Mouse (Mus musculus) CH12.LX (cell line): Measurements from ENCODE around the gene Mt4. TPM values are rescaled to one million over a fixed set of nuclear protein-coding genes. Genes with fewer than 3 reads are reported as not detected.
A peak's percentile ranks its signal among the peaks of the same experiment; 100 is the strongest.

Experiments used
- DNase-seq: peaks from one replicate; pipeline ENCODE4 v3.0.0-alpha.2; 2013; ENCODE audit errors: extremely low read depth
- H3K27ac ChIP-seq: 2 replicates; pipeline ENCODE4 v1.5.1; 2012; ENCODE audit warnings: low read depth, mild to moderate bottlenecking, control low read depth, moderate library complexity; ENCODE audit not compliant: insufficient read depth
- H3K27me3 ChIP-seq: replicated peaks from 2 replicates; pipeline ENCODE3; 2012; ENCODE audit warnings: inconsistent platforms
- H3K36me3 ChIP-seq, 2 experiments: replicated peaks in 1 of 2; 2 replicates each; pipeline versions ENCODE3 to v1.6.1; 2012; ENCODE audit warnings: inconsistent platforms in 1 of 2, low read length in 1 of 2, mild to moderate bottlenecking in 1 of 2, mixed read lengths in 1 of 2, moderate library complexity in 1 of 2; ENCODE audit not compliant: control insufficient read depth in 1 of 2, insufficient read depth in 1 of 2
- H3K4me1 ChIP-seq, 2 experiments: 2 replicates each; pipeline ENCODE4 v1.6.1; 2012; ENCODE audit warnings: inconsistent platforms in 1 of 2, moderate library complexity in 1 of 2; ENCODE audit not compliant: insufficient read depth in 2 of 2, control insufficient read depth in 1 of 2
- H3K4me2 ChIP-seq: 2 replicates; pipeline ENCODE4 v1.6.1; 2012; ENCODE audit warnings: low read depth, mild to moderate bottlenecking, control low read depth; ENCODE audit not compliant: poor library complexity, insufficient read depth, severe bottlenecking
- H3K4me3 ChIP-seq, 3 experiments: fragments of 150-350 bp in 1 of 3; sonication (generic) in 1 of 3; replicated peaks in 1 of 3; 2 replicates each; pipeline versions ENCODE3 to v1.5.1; 2011 to 2012; ENCODE audit warnings: low read depth in 2 of 3, low read length in 2 of 3, mild to moderate bottlenecking in 2 of 3, moderate library complexity in 2 of 3, control low read depth in 1 of 3, improper control_type of control experiment in 1 of 3, inconsistent platforms in 1 of 3, mixed read lengths in 1 of 3; ENCODE audit not compliant: poor library complexity in 1 of 3
- H3K79me2 ChIP-seq: replicated peaks from 2 replicates; pipeline ENCODE4 v1.6.1; 2012; ENCODE audit warnings: mild to moderate bottlenecking, moderate library complexity; ENCODE audit not compliant: control insufficient read depth, poor library complexity, insufficient read depth, severe bottlenecking; ENCODE audit errors: extremely low read depth
- H3K9ac ChIP-seq: 2 replicates; pipeline ENCODE4 v1.6.1; 2012; ENCODE audit warnings: low read depth, mild to moderate bottlenecking, control low read depth, moderate library complexity; ENCODE audit not compliant: insufficient read depth
- H3K9me3 ChIP-seq: replicated peaks from 2 replicates; pipeline ENCODE3; 2012; ENCODE audit warnings: low read length, inconsistent platforms, mixed read lengths
- CHD1 ChIP-seq: IDR thresholded peaks from 2 replicates; pipeline ENCODE4 v1.6.1; 2012; ENCODE audit warnings: low read depth, low read length, improper control_type of control experiment, inconsistent platforms
- CTCF ChIP-seq, 2 experiments: IDR thresholded peaks in 1 of 2; conservative IDR thresholded peaks in 1 of 2; 2 replicates each; pipeline ENCODE4 v1.5.1; 2011 to 2012; ENCODE audit warnings: low read depth in 2 of 2, low read length in 2 of 2, improper control_type of control experiment in 1 of 2, inconsistent platforms in 1 of 2, mild to moderate bottlenecking in 1 of 2, moderate library complexity in 1 of 2
- E2F4 ChIP-seq: IDR thresholded peaks from 2 replicates; pipeline ENCODE4 v1.6.1; 2011; ENCODE audit warnings: low read depth, low read length, improper control_type of control experiment; ENCODE audit not compliant: insufficient replicate concordance
- EP300 ChIP-seq: IDR thresholded peaks from 2 replicates; pipeline ENCODE4 v1.6.1; 2011; ENCODE audit warnings: low read length, improper control_type of control experiment
- ETS1 ChIP-seq: conservative IDR thresholded peaks from 2 replicates; pipeline ENCODE4 v1.6.1; 2012; ENCODE audit warnings: low read depth, mild to moderate bottlenecking, inconsistent platforms, low read length, improper control_type of control experiment, moderate library complexity
- GABPA ChIP-seq: IDR thresholded peaks from 2 replicates; pipeline ENCODE4 v1.6.1; 2012; ENCODE audit warnings: low read depth, low read length, improper control_type of control experiment, inconsistent platforms; ENCODE audit not compliant: insufficient replicate concordance
- HCFC1 ChIP-seq: IDR thresholded peaks from 2 replicates; pipeline ENCODE4 v1.6.1; 2012; ENCODE audit warnings: low read depth, mild to moderate bottlenecking, inconsistent platforms, low read length, improper control_type of control experiment
- JUN ChIP-seq: IDR thresholded peaks from 2 replicates; pipeline ENCODE4 v1.6.1; 2011; ENCODE audit warnings: low read depth, mild to moderate bottlenecking, low read length, improper control_type of control experiment, moderate library complexity; ENCODE audit not compliant: insufficient read depth
- JUND ChIP-seq: conservative IDR thresholded peaks from 2 replicates; pipeline ENCODE4 v1.6.1; 2011; ENCODE audit warnings: low read depth, low read length, improper control_type of control experiment
- MAZ ChIP-seq: IDR thresholded peaks from 2 replicates; pipeline ENCODE4 v1.6.1; 2012; ENCODE audit warnings: low read depth, mild to moderate bottlenecking, inconsistent platforms, low read length, improper control_type of control experiment, moderate library complexity
- MXI1 ChIP-seq: IDR thresholded peaks from 2 replicates; pipeline ENCODE4 v1.6.1; 2011; ENCODE audit warnings: mild to moderate bottlenecking, low read depth, low read length, improper control_type of control experiment
- NELFE ChIP-seq: IDR thresholded peaks from 2 replicates; pipeline ENCODE4 v1.6.1; 2011; ENCODE audit warnings: low read depth, low read length, improper control_type of control experiment
- NRF1 ChIP-seq: IDR thresholded peaks from 2 replicates; pipeline ENCODE4 v1.6.1; 2014; ENCODE audit warnings: low read depth, mild to moderate bottlenecking, inconsistent platforms, low read length, improper control_type of control experiment, moderate library complexity
- POLR2A ChIP-seq: IDR thresholded peaks from 2 replicates; pipeline ENCODE4 v1.6.1; 2011; ENCODE audit warnings: low read depth, mild to moderate bottlenecking, improper control_type of control experiment, low read length
- RAD21 ChIP-seq: IDR thresholded peaks from 2 replicates; pipeline ENCODE4 v1.6.1; 2011; ENCODE audit warnings: low read depth, mild to moderate bottlenecking, low read length, improper control_type of control experiment, moderate library complexity
- SMC3 ChIP-seq: IDR thresholded peaks from 2 replicates; pipeline ENCODE4 v1.6.1; 2011; ENCODE audit warnings: low read depth, low read length, improper control_type of control experiment
- TBP ChIP-seq: conservative IDR thresholded peaks from 2 replicates; pipeline ENCODE4 v1.6.1; 2011; ENCODE audit warnings: low read depth, low read length, improper control_type of control experiment
- TCF12 ChIP-seq: IDR thresholded peaks from 2 replicates; pipeline ENCODE4 v1.6.1; 2014; ENCODE audit warnings: low read depth, mild to moderate bottlenecking, inconsistent platforms, low read length, improper control_type of control experiment
- USF1 ChIP-seq: IDR thresholded peaks from 2 replicates; pipeline ENCODE4 v1.6.1; 2014; ENCODE audit warnings: low read depth, mild to moderate bottlenecking, inconsistent platforms, low read length, improper control_type of control experiment
- ZMIZ1 ChIP-seq: IDR thresholded peaks from 2 replicates; pipeline ENCODE4 v1.6.1; 2012; ENCODE audit warnings: low read depth, mild to moderate bottlenecking, inconsistent platforms, low read length, improper control_type of control experiment
- dilution Hi-C: fragments of 300-500 bp; cut with MboI; formaldehyde crosslinking; loops from 2 replicates; pipeline ENCODE4 v1.14.3; 2020; ENCODE audit warnings: low sequenced_read_pairs; ENCODE audit not compliant: extremely low pct_unique_long_range_greater_than_20kb, extremely low pct_ligation_motif_present
- in situ Hi-C: fragments of 300-500 bp; cut with MboI; formaldehyde crosslinking; loops from 3 replicates; pipeline ENCODE4 v1.14.3; 2019; ENCODE audit warnings: low sequenced_read_pairs, low pct_ligation_motif_present, low pct_unique_long_range_greater_than_20kb, mixed read lengths
- polyA plus RNA-seq: library from polyadenylated mRNA; unstranded; fragments of >175 nt; gene quantifications from 2 replicates; pipeline ENCODE4 v1.2.1, GENCODE M21; 2012; ENCODE audit warnings: low read depth; ENCODE audit not compliant: insufficient read length
- total RNA-seq, 2 experiments: library from RNA; depleted of rRNA; stranded (reverse); fragments of 300-350 nt in 1 of 2; fragments of >200 nt in 1 of 2; gene quantifications; 2 replicates each; pipeline ENCODE4 v1.2.3; 2012 to 2014

Mt4 gene
- total and polyA plus RNA-seq, 3 experiments = not detected

- H3K27ac ChIP-seq = no peak overlapping the region
- peaks cover 2% of the 10 kb centered on the region; the same call in 1 of the 2 replicates for H3K79me2 ChIP-seq
- no peak overlapping the region for H3K4me3 ChIP-seq
- no peaks in the 10 kb centered on the region for H3K36me3 ChIP-seq
- H3K4me2 ChIP-seq = 0 out of 2 replicates have a peak overlapping the region, but pooled peaks have one; percentile 56
- peaks cover 9 to 22% of the 10 kb centered on the region in 2 experiments for H3K4me1 ChIP-seq
- TF ChIP-seq SMC3 = 0 out of 2 replicates have a peak, but pooled peaks have one; percentile 9
- peak; percentile 4 to 50; a peak in 2 of 4 replicates for TF ChIP-seq CTCF (conservative IDR thresholded peaks at IDR 0.05 in 1 of 2, IDR thresholded peaks at IDR 0.05 in 1 of 2; ENCODE audit: low read depth in 2 of 2, low read length in 2 of 2)
- no peak for TF ChIP-seq USF1
- in situ Hi-C loops = loop anchor here (25.0 kb wide), 1 partner anchor 487 kb away; no protein-coding TSS in a partner anchor
- H3K9me3 ChIP-seq = peaks cover 2% of the 10 kb centered on the region
- dilution Hi-C loops = no loop called here
- no peak overlapping the region for H3K9ac ChIP-seq
- H3K27me3 ChIP-seq = peaks cover 85% of the 10 kb centered on the region
- DNase-seq = no peak
These were observed 37.7 kb downstream of the Mt4 start for GRCm38 (mm10) chr8:94174619-94175213.

GRCm38 (mm10) chr8:94177716-94178390 lies 40.9 kb downstream of the Mt4 start:
- Histone ChIP-seq H3K4me2 (no peak overlapping the region), H3K9ac (no peak overlapping the region), H3K27me3 (peaks cover 76% of the 10 kb centered on the region), H3K79me2 (peaks cover 4% of the 10 kb centered on the region; the same call in 1 of the 2 replicates), H3K36me3 (no peaks in the 10 kb centered on the region), H3K4me3 (no peak overlapping the region), H3K27ac (no peak overlapping the region), H3K4me1 (peaks cover 2 to 12% of the 10 kb centered on the region in 2 experiments; a peak in 2 of 4 replicates), H3K9me3 (peaks cover 2% of the 10 kb centered on the region)
- DNase-seq = no peak
- in situ Hi-C loops (loop anchor here (25.0 kb wide), 1 partner anchor 491 kb away; no protein-coding TSS in a partner anchor), dilution Hi-C loops (no loop called here)
- TF ChIP-seq CHD1 (no peak), NRF1 (no peak), ZMIZ1 (no peak), JUND (no peak), MAZ (no peak), TCF12 (no peak), ETS1 (no peak), USF1 (no peak), RAD21 (no peak), MXI1 (no peak), TBP (no peak), E2F4 (no peak), JUN (no peak), HCFC1 (no peak), GABPA (no peak), SMC3 (no peak), POLR2A (no peak), NELFE (no peak), EP300 (no peak)
